Mouse (Mus musculus): ENCODE data around the gene Tmem252.

DNA sequence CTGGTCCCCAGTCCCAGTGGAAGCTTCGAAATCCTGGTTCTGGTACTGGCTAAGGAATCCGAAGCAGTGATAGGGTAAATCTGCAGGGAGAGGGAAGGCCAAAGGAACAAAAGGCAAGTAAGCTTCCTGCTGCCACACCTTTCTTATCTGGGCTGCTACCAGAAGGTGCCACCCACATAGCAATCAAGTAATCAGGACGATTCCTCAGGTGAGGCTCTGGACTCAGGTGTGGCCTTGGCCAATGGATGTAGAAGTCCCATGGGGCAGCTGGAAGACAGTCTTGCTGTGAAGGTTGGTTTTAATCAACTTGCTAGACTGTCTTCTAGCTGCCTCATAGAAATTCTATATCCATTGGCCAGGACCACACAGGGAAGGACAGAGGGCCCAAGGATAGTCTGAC is 40.8 kb upstream of the Tmem252 start:
- TF ChIP-seq POLR2A (IDR thresholded peaks at IDR 0.05; ENCODE audit: borderline replicate concordance, control insufficient read depth, low read depth, low read length) (no peak), CTCF (IDR thresholded peaks at IDR 0.05; ENCODE audit: control insufficient read depth, insufficient read depth, low read length) (no peak)
